Mouse (Mus musculus) heart, adult 2 months (tissue): ENCODE results near the gene Cplx3. TPM values are rescaled to one million over a fixed set of nuclear protein-coding genes. Genes with fewer than 3 reads are reported as not detected.

ENCODE experiments used
- DNase-seq, 2 experiments: peaks; one replicate each; pipeline ENCODE4 v3.0.0; 2021
- H3K27ac ChIP-seq: fragments of 200-600 bp; 2 replicates; pipeline ENCODE4 v1.8.1; 2022
- H3K27me3 ChIP-seq: fragments of 200-500 bp; 2 replicates; pipeline ENCODE4 v1.6.1; 2012; ENCODE audit warnings: mild to moderate bottlenecking, low read length, inconsistent platforms, mixed read lengths; ENCODE audit not compliant: control insufficient read depth, insufficient read depth
- H3K36me3 ChIP-seq: fragments of 200-500 bp; 2 replicates; pipeline ENCODE4 v1.6.1; 2012; ENCODE audit warnings: low read length, inconsistent platforms; ENCODE audit not compliant: control insufficient read depth, insufficient read depth
- H3K4me1 ChIP-seq: fragments of 200-500 bp; 2 replicates; pipeline ENCODE4 v1.6.1; 2011; ENCODE audit warnings: low read length; ENCODE audit not compliant: control insufficient read depth, insufficient read depth
- H3K4me3 ChIP-seq: fragments of 200-600 bp; 2 replicates; pipeline ENCODE4 v1.8.1; 2022
- H3K79me2 ChIP-seq: fragments of 200-500 bp; replicated peaks from 2 replicates; pipeline ENCODE4 v1.6.1; 2012; ENCODE audit warnings: mild to moderate bottlenecking, inconsistent platforms, low read length, moderate library complexity, mixed read lengths; ENCODE audit not compliant: control insufficient read depth, insufficient read depth
- H3K9ac ChIP-seq: fragments of 200-500 bp; 2 replicates; pipeline ENCODE4 v1.6.1; 2012; ENCODE audit warnings: low read depth, mild to moderate bottlenecking, control low read depth, inconsistent platforms, low read length, mixed read lengths
- CTCF ChIP-seq: fragments of 200-600 bp; IDR thresholded peaks from 2 replicates; pipeline ENCODE4 v1.8.1; 2022; ENCODE audit warnings: antibody characterized with exemption, mild to moderate bottlenecking, moderate library complexity
- EP300 ChIP-seq: fragments of 200-500 bp; IDR thresholded peaks from 2 replicates; pipeline ENCODE4 v1.6.1; 2011; ENCODE audit warnings: low read depth, low read length, control low read depth; ENCODE audit not compliant: insufficient read depth
- POLR2A ChIP-seq: fragments of 200-500 bp; IDR thresholded peaks from 2 replicates; pipeline ENCODE4 v1.6.1; 2011; ENCODE audit warnings: mild to moderate bottlenecking, low read depth, low read length, control low read depth; ENCODE audit not compliant: insufficient read depth
- WGBS: fragments of 180-500 bp; shearing (Covaris S2); methylation state at CpG from one replicate; pipeline ENCODE4 v1.1.7; 2018; 5-methylcytosine and 5-hydroxymethylcytosine counted together
- intact Hi-C: fragments of 180-260 bp; cut with DNase I; formaldehyde crosslinking; loops from one replicate; pipeline ENCODE4 v1.15.1; 2025
- polyA plus RNA-seq: library from polyadenylated mRNA; depleted of rRNA; stranded (reverse); fragments of >200 nt; gene quantifications from 2 replicates; pipeline ENCODE4 v1.2.3, GENCODE M21; 2012
- total RNA-seq, 2 experiments: library from RNA; stranded (reverse); gene quantifications; 2 replicates each; pipeline ENCODE4 v1.2.3; 2021

Gene Cplx3
- total and polyA plus RNA-seq, 3 experiments, result not detected

DNA sequence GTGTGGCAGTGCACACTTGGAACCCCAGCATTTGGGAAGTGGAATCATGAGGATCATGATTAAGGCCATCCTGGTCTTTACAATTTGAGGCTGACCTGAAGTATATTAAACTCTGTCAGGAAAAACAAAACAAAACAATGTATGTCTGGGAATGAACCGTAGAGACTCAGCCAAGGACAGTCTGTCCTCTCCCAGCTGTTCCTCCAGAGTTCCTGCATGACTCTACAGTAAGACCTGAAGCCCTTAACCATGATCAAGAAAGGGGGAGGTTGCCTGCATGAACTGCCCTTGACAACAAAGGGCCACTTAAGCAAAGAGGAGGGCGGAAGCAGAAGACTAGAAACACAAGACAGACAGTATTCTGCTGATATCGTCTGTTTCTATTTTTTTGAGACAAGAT, 30.5 kb downstream of the Cplx3 start:
- Histone ChIP-seq H3K4me3 (no peak overlapping the region), H3K27ac (no peak overlapping the region), H3K36me3 (no peaks in the 10 kb centered on the region), H3K27me3 (no peaks in the 10 kb centered on the region), H3K79me2 (no peaks in the 10 kb centered on the region), H3K9ac (no peak overlapping the region), H3K4me1 (no peaks in the 10 kb centered on the region; the same call in 1 of the 2 replicates)
- no peak for DNase-seq
- intact Hi-C loops, result no loop called here
- 64% methylated on average over 3 of the region's 3 CpGs for WGBS
- no peak for TF ChIP-seq EP300
- no peak for TF ChIP-seq POLR2A
- TF ChIP-seq CTCF, result no peak

DNA sequence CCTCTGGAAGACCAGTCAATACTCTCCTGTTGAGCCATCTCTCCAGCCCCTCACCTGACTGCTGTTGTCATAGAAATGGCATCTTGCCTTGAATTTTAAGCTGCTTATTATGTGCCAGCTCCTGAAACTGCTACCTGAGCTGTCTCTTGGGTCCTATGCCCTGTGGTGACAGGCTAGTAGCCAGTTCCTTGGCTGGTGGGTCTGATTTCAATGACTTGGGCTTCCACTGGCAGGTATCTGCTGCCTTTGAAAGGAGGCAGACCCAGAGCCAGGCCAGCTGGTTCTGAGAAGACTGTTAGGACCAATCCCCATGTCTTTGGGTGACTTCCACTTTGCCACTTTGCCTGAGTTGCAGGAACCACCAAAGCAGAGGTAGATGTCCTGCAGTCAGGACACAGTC, 31.7 kb downstream of the Cplx3 start:
- Histone ChIP-seq H3K36me3 (no peaks in the 10 kb centered on the region), H3K4me3 (no peak overlapping the region), H3K79me2 (no peaks in the 10 kb centered on the region), H3K9ac (no peak overlapping the region), H3K27ac (no peak overlapping the region), H3K4me1 (no peaks in the 10 kb centered on the region; the same call in 1 of the 2 replicates), H3K27me3 (no peaks in the 10 kb centered on the region)
- no peak for DNase-seq
- intact Hi-C loops, result no loop called here
- TF ChIP-seq EP300 (no peak), CTCF (no peak), POLR2A (no peak)

- H3K79me2 ChIP-seq, result peaks cover 2% of the 10 kb centered on the region; the same call in 1 of the 2 replicates
- peaks cover 8% of the 10 kb centered on the region for H3K4me1 ChIP-seq
- DNase-seq, result no peak
- H3K27me3 ChIP-seq, result no peaks in the 10 kb centered on the region
- no peak overlapping the region for H3K9ac ChIP-seq
- no peak overlapping the region for H3K4me3 ChIP-seq
- no peak for TF ChIP-seq EP300
- no peak for TF ChIP-seq CTCF
- no peak for TF ChIP-seq POLR2A
- 84% methylated on average over 6 of the region's 6 CpGs for WGBS
- peaks cover 1% of the 10 kb centered on the region for H3K36me3 ChIP-seq
- H3K27ac ChIP-seq, result no peak overlapping the region
- intact Hi-C loops, result no loop called here
These were observed 37.6 kb downstream of the Cplx3 start for GRCm38 (mm10) chr9:57568500-57568899.

GRCm38 (mm10) chr9:57566846-57567245, 39.2 kb downstream of the Cplx3 start:
- H3K9ac ChIP-seq, result no peak overlapping the region
- peaks cover 2% of the 10 kb centered on the region for H3K36me3 ChIP-seq
- peak; percentile 40 for TF ChIP-seq CTCF
- no peak for TF ChIP-seq EP300
- intact Hi-C loops, result no loop called here
- 72% methylated on average over 8 of the region's 8 CpGs for WGBS
- peaks cover 14% of the 10 kb centered on the region for H3K4me1 ChIP-seq
- peaks cover 2% of the 10 kb centered on the region; the same call in 1 of the 2 replicates for H3K79me2 ChIP-seq
- no peaks in the 10 kb centered on the region for H3K27me3 ChIP-seq
- no peak overlapping the region for H3K4me3 ChIP-seq
- DNase-seq, result no peak
- peak overlapping the region; percentile 5; the same call in 1 of the 2 replicates for H3K27ac ChIP-seq

- peaks cover 2% of the 10 kb centered on the region for H3K36me3 ChIP-seq
- H3K27me3 ChIP-seq, result no peaks in the 10 kb centered on the region
- no peak overlapping the region for H3K9ac ChIP-seq
- WGBS, result 17% methylated on average over 10 of the region's 10 CpGs
- peaks cover 2% of the 10 kb centered on the region; the same call in 1 of the 2 replicates for H3K79me2 ChIP-seq
- H3K27ac ChIP-seq, result peak overlapping the region; percentile 1; the same call in 1 of the 2 replicates
- TF ChIP-seq CTCF (no peak), POLR2A (no peak), EP300 (no peak)
- intact Hi-C loops, result no loop called here
- DNase-seq, result peak; percentile 46 to 64
- peaks cover 18% of the 10 kb centered on the region for H3K4me1 ChIP-seq
- H3K4me3 ChIP-seq, result no peak overlapping the region
These were observed 40.3 kb downstream of the Cplx3 start for GRCm38 (mm10) chr9:57565741-57566221.

- Histone ChIP-seq H3K4me3 (no peak overlapping the region), H3K36me3 (peaks cover 2% of the 10 kb centered on the region), H3K9ac (no peak overlapping the region), H3K4me1 (peaks cover 19% of the 10 kb centered on the region), H3K79me2 (peaks cover 2% of the 10 kb centered on the region; the same call in 1 of the 2 replicates), H3K27me3 (no peaks in the 10 kb centered on the region), H3K27ac (no peak overlapping the region)
- no peak for DNase-seq
- TF ChIP-seq EP300 (no peak), POLR2A (no peak), CTCF (no peak)
- WGBS, result 91% methylated on average over 6 of the region's 6 CpGs
- intact Hi-C loops, result loop anchor here (5.0 kb wide), 1 partner anchor 122 kb away; the partner anchor contains the start of gene Ppcdc
These were observed 41.5 kb downstream of the Cplx3 start for GRCm38 (mm10) chr9:57564609-57565008.
